Mouse (Mus musculus): ENCODE results near the gene Traf3ip3.
A peak's percentile ranks its signal among the peaks of the same experiment; 100 is the strongest.

Traf3ip3 gene

GRCm38 (mm10) chr1:193129786-193130455 lies 71.6 kb downstream of the Traf3ip3 start, which contains the start of gene Diexf:
TSS of gene Diexf (minus strand) at chr1:193130272.
- DNase-seq (ENCODE audit: low read depth, low spot score) = peak; percentile 99

- DNase-seq (ENCODE audit: low read depth, low spot score) = no peak
Observed at GRCm38 (mm10) chr1:193129321-193129720, 72.2 kb downstream of the Traf3ip3 start.

- DNase-seq (ENCODE audit: low read depth, low spot score) = no peak
Observed at GRCm38 (mm10) chr1:193128055-193128454, 73.4 kb downstream of the Traf3ip3 start.

GRCm38 (mm10) chr1:193125835-193126234 lies 75.7 kb downstream of the Traf3ip3 start:
- DNase-seq (ENCODE audit: low read depth, low spot score) = no peak

All from mesoderm, embryonic 11.5 days (tissue).